Mouse (Mus musculus) ES-Bruce4 (cell line): ENCODE data around the gene Wsb2. TPM values are rescaled to one million over a fixed set of nuclear protein-coding genes. Genes with fewer than 3 reads are reported as not detected.
"Not testable (repeated sequence)": the region's sequence is repeated elsewhere in the genome, so short reads cannot be mapped to it uniquely, and the experiment has no call there.

Source experiments
- H3K27ac ChIP-seq: 2 replicates; pipeline ENCODE4 v1.5.1; 2012; ENCODE audit warnings: low read length, inconsistent platforms; ENCODE audit not compliant: insufficient read depth
- H3K27me3 ChIP-seq: 2 replicates; pipeline ENCODE4 v1.6.1; 2012; ENCODE audit warnings: mild to moderate bottlenecking, low read length, inconsistent platforms; ENCODE audit not compliant: control insufficient read depth, poor library complexity, insufficient read depth, severe bottlenecking
- H3K36me3 ChIP-seq: 2 replicates; pipeline ENCODE4 v1.6.1; 2012; ENCODE audit warnings: inconsistent platforms, mild to moderate bottlenecking, low read length, moderate library complexity; ENCODE audit not compliant: control insufficient read depth, poor library complexity, insufficient read depth, severe bottlenecking
- H3K4me1 ChIP-seq: one replicate; pipeline ENCODE4 v1.8.1; 2011; ENCODE audit warnings: low read length; ENCODE audit not compliant: control insufficient read depth, insufficient read depth
- H3K4me3 ChIP-seq: 2 replicates; pipeline ENCODE4 v1.5.1; 2011; ENCODE audit warnings: low read depth, mild to moderate bottlenecking, low read length
- H3K9ac ChIP-seq: 2 replicates; pipeline ENCODE4 v1.6.1; 2012; ENCODE audit warnings: low read depth, mild to moderate bottlenecking, inconsistent platforms; ENCODE audit not compliant: poor library complexity, severe bottlenecking
- H3K9me3 ChIP-seq: replicated peaks from 2 replicates; pipeline ENCODE4 v1.6.1; 2012; ENCODE audit warnings: mild to moderate bottlenecking, low read length, inconsistent platforms; ENCODE audit not compliant: control insufficient read depth, poor library complexity, insufficient read depth, severe bottlenecking
- CTCF ChIP-seq: IDR thresholded peaks from one replicate; pipeline ENCODE4 v1.8.1; 2011; ENCODE audit warnings: low read depth, low read length
- EP300 ChIP-seq: IDR thresholded peaks from 2 replicates; pipeline ENCODE4 v1.6.1; 2011; ENCODE audit warnings: low read depth, low read length; ENCODE audit not compliant: insufficient read depth
- POLR2A ChIP-seq: IDR thresholded peaks from one replicate; pipeline ENCODE4 v1.8.1; 2011; ENCODE audit warnings: low read length; ENCODE audit not compliant: insufficient read depth
- polyA plus RNA-seq: library from polyadenylated mRNA; stranded (reverse); fragments of >200 nt; gene quantifications from 2 replicates; pipeline ENCODE4 v1.2.4, GENCODE M21; 2011; ENCODE audit warnings: low read depth; ENCODE audit not compliant: missing spikeins, insufficient read depth, insufficient read length

Wsb2 gene
- polyA plus RNA-seq, 1 experiment = 49.5 TPM

GRCm38 (mm10) chr5:117340081-117340480 lies 17.0 kb upstream of the Wsb2 start:
- Histone ChIP-seq H3K27me3 (no peaks in the 10 kb centered on the region), H3K4me3 (no peak overlapping the region)
- no peak for TF ChIP-seq POLR2A
- TF ChIP-seq CTCF = no peak
- TF ChIP-seq EP300 = no peak

GRCm38 (mm10) chr5:117341896-117342295 lies 15.2 kb upstream of the Wsb2 start:
- H3K4me1 ChIP-seq = no peaks in the 10 kb centered on the region
- no peak overlapping the region for H3K4me3 ChIP-seq
- H3K9ac ChIP-seq = no peak overlapping the region
- no peaks in the 10 kb centered on the region for H3K27me3 ChIP-seq
- TF ChIP-seq POLR2A (no peak), EP300 (no peak), CTCF (no peak)
- H3K27ac ChIP-seq = no peak overlapping the region
- H3K36me3 ChIP-seq = no peaks in the 10 kb centered on the region
- no peaks in the 10 kb centered on the region for H3K9me3 ChIP-seq

More at GRCm38 (mm10) chr5:117340081-117340480, 17.0 kb upstream of the Wsb2 start:
- H3K9me3 ChIP-seq = no peaks in the 10 kb centered on the region
- no peaks in the 10 kb centered on the region for H3K36me3 ChIP-seq
- no peaks in the 10 kb centered on the region for H3K4me1 ChIP-seq
- no peak overlapping the region for H3K9ac ChIP-seq
- H3K27ac ChIP-seq = no peak overlapping the region

GRCm38 (mm10) chr5:117344496-117344895 lies 12.6 kb upstream of the Wsb2 start:
- not testable (repeated sequence) for H3K4me1 ChIP-seq, H3K27ac ChIP-seq, H3K36me3 ChIP-seq, H3K27me3 ChIP-seq, H3K4me3 ChIP-seq, H3K9ac ChIP-seq
- peaks cover 14% of the 10 kb centered on the region for H3K9me3 ChIP-seq

GRCm38 (mm10) chr5:117345432-117345976 lies 11.6 kb upstream of the Wsb2 start:
- peaks cover 16% of the 10 kb centered on the region for H3K9me3 ChIP-seq
- no peaks in the 10 kb centered on the region for H3K27me3 ChIP-seq
- TF ChIP-seq POLR2A (no peak), EP300 (no peak), CTCF (no peak)
- H3K36me3 ChIP-seq = no peaks in the 10 kb centered on the region
- no peak overlapping the region for H3K4me3 ChIP-seq
- no peak overlapping the region for H3K27ac ChIP-seq
- H3K4me1 ChIP-seq = peaks cover 2% of the 10 kb centered on the region
- H3K9ac ChIP-seq = no peak overlapping the region

- Histone ChIP-seq H3K9ac (no peak overlapping the region), H3K27me3 (no peaks in the 10 kb centered on the region), H3K9me3 (peaks cover 16% of the 10 kb centered on the region), H3K27ac (peak overlapping the region; percentile 57), H3K4me3 (no peak overlapping the region), H3K36me3 (no peaks in the 10 kb centered on the region), H3K4me1 (peaks cover 2% of the 10 kb centered on the region)
- TF ChIP-seq EP300 (no peak), POLR2A (no peak), CTCF (no peak)
Observed at GRCm38 (mm10) chr5:117346281-117346680, 10.8 kb upstream of the Wsb2 start.

- no peak overlapping the region for H3K9ac ChIP-seq
- no peaks in the 10 kb centered on the region for H3K27me3 ChIP-seq
- H3K4me3 ChIP-seq = no peak overlapping the region
- peaks cover 2% of the 10 kb centered on the region for H3K4me1 ChIP-seq
- peaks cover 16% of the 10 kb centered on the region for H3K9me3 ChIP-seq
- no peak overlapping the region for H3K27ac ChIP-seq
- TF ChIP-seq POLR2A (no peak), EP300 (no peak), CTCF (no peak)
- no peaks in the 10 kb centered on the region for H3K36me3 ChIP-seq
Observed at GRCm38 (mm10) chr5:117347011-117347410, 10.1 kb upstream of the Wsb2 start.
